Mouse (Mus musculus): ENCODE measurements around the gene Gtf2ird2.

DNA sequence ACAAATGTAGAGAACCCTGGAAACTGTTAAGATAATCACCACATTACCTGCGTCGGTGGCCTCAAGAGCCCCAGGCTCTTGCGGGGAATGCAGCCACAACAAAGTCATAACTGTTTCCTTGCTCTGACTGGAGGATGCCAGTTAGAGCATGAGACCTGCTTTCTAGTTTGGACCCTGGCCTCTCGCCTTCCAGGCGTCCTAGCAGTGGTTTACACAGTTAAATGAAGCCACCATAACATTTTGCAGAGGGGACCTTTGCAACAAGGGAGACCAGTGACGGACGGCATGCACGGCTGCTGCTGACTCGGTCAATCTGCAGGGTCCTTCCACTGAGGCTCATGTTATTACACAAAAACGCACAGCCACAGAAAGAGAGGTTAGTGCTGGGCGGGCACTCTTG lies 88.9 kb downstream of the Gtf2ird2 start:
- no peak for TF ChIP-seq CTCF (IDR thresholded peaks at IDR 0.05; ENCODE audit: extremely low read depth, insufficient read length, insufficient replicate concordance, low read depth, low read length)
- no peak for TF ChIP-seq POLR2A (IDR thresholded peaks at IDR 0.05; ENCODE audit: low read depth, low read length)
